Mouse (Mus musculus): ENCODE results near the gene Ppp1r1b. TPM values are rescaled to one million over a fixed set of nuclear protein-coding genes. Genes with fewer than 3 reads are reported as not detected.

The Ppp1r1b gene
- total RNA-seq, 2 experiments from 2014 or later = 0.35 to 0.70 TPM

- DNase-seq = no peak
These were observed 19.7 kb upstream of the Ppp1r1b start for GRCm38 (mm10) chr11:98328371-98329069.

GRCm38 (mm10) chr11:98329081-98329959, 18.9 kb upstream of the Ppp1r1b start, which contains the start of gene Neurod2:
TSS of gene Neurod2 (minus strand) at chr11:98329648.
- no peak for DNase-seq

GRCm38 (mm10) chr11:98329960-98330744, 18.1 kb upstream of the Ppp1r1b start:
- no peak for DNase-seq

- DNase-seq = no peak
These were observed 17.4 kb upstream of the Ppp1r1b start for GRCm38 (mm10) chr11:98330745-98331204.

- DNase-seq = no peak
These were observed 16.8 kb upstream of the Ppp1r1b start for GRCm38 (mm10) chr11:98331401-98331800.

GRCm38 (mm10) chr11:98332186-98332585, 16.0 kb upstream of the Ppp1r1b start:
- DNase-seq = no peak

GRCm38 (mm10) chr11:98332841-98333240, 15.4 kb upstream of the Ppp1r1b start:
- DNase-seq = no peak

GRCm38 (mm10) chr11:98333263-98333696, 14.9 kb upstream of the Ppp1r1b start:
- no peak for DNase-seq

GRCm38 (mm10) chr11:98333981-98334741, 14.0 kb upstream of the Ppp1r1b start:
- DNase-seq = no peak

GRCm38 (mm10) chr11:98335250-98335649, 13.0 kb upstream of the Ppp1r1b start:
- DNase-seq = no peak

- DNase-seq = no peak
These were observed 11.7 kb upstream of the Ppp1r1b start for GRCm38 (mm10) chr11:98336245-98337107.

- DNase-seq = peak; percentile 53
These were observed 9.7 kb upstream of the Ppp1r1b start for GRCm38 (mm10) chr11:98338507-98338961.

GRCm38 (mm10) chr11:98339071-98339501, 9.1 kb upstream of the Ppp1r1b start:
- no peak for DNase-seq

- DNase-seq = no peak
These were observed 8.4 kb upstream of the Ppp1r1b start for GRCm38 (mm10) chr11:98339679-98340287.

GRCm38 (mm10) chr11:98340597-98340996, 7.6 kb upstream of the Ppp1r1b start:
- no peak for DNase-seq

- no peak for DNase-seq
These were observed 7.0 kb upstream of the Ppp1r1b start for GRCm38 (mm10) chr11:98341174-98341573.

- DNase-seq = peak; percentile 96
These were observed 5.9 kb upstream of the Ppp1r1b start for GRCm38 (mm10) chr11:98342000-98342945.

- DNase-seq = peak; percentile 78
These were observed 3.0 kb upstream of the Ppp1r1b start for GRCm38 (mm10) chr11:98345253-98345652.

GRCm38 (mm10) chr11:98346168-98346567, 2.0 kb upstream of the Ppp1r1b start:
- DNase-seq = no peak
